Mouse (Mus musculus): ENCODE measurements at regions not wholly inside any gene's neighbourhood (a gene's known extent, or its start where the extent isn't known, plus 50 kb on each side); places are given as distances from the start of the nearest gene placed in this dataset.

DNA sequence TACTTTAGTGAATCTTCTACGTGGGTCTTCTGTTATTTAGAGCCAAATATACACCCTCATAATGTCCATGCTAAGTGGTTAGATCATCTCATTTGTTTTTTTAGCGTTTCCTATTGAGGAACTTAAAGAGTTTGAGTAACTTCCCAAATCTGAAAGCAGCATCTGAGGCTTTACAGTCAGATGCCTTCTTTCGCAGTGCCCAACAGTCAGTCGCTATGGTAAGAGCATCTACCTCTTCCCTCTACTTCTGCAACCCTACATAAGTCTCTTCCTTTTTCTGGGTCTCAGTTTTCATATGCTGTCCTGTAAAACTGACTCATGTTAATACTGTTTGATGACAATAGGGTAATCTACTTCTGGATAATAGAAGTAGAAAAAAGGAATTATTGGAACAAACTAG, 146.8 kb downstream of the Ktn1 start:
- TF ChIP-seq POLR2A (IDR thresholded peaks at IDR 0.05; ENCODE audit: borderline replicate concordance, control insufficient read depth, low read depth, low read length): no peak
- TF ChIP-seq CTCF (IDR thresholded peaks at IDR 0.05; ENCODE audit: control insufficient read depth, insufficient read depth, low read length): no peak

All from bone marrow, adult 2 months (tissue).